Mouse (Mus musculus) olfactory bulb, adult 2 months (tissue): ENCODE results near the gene Mpp1. TPM values are rescaled to one million over a fixed set of nuclear protein-coding genes. Genes with fewer than 3 reads are reported as not detected.
"Not testable (repeated sequence)": the region's sequence is repeated elsewhere in the genome, so short reads cannot be mapped to it uniquely, and the experiment has no call there.

Experiments
- H3K27ac ChIP-seq: fragments of 200-500 bp; 2 replicates; pipeline ENCODE4 v1.5.1; 2012; ENCODE audit warnings: low read depth, low read length; ENCODE audit not compliant: insufficient read depth
- H3K4me1 ChIP-seq: fragments of 200-500 bp; 2 replicates; pipeline ENCODE4 v1.6.1; 2012; ENCODE audit warnings: low read length; ENCODE audit not compliant: control insufficient read depth, insufficient read depth
- H3K4me3 ChIP-seq: fragments of 200-500 bp; 2 replicates; pipeline ENCODE4 v1.5.1; 2012; ENCODE audit warnings: mild to moderate bottlenecking, low read depth, low read length, moderate library complexity; ENCODE audit not compliant: insufficient read depth
- CTCF ChIP-seq: fragments of 200-500 bp; IDR thresholded peaks from 2 replicates; pipeline ENCODE4 v1.5.1; 2012; ENCODE audit warnings: low read depth, mild to moderate bottlenecking, low read length, moderate library complexity; ENCODE audit not compliant: insufficient read depth
- POLR2A ChIP-seq: fragments of 200-500 bp; IDR thresholded peaks from 2 replicates; pipeline ENCODE4 v1.6.1; 2012; ENCODE audit warnings: mild to moderate bottlenecking, low read depth, low read length, moderate library complexity; ENCODE audit not compliant: insufficient read depth
- WGBS: fragments of 180-500 bp; shearing (Covaris S2); methylation state at CpG from one replicate; pipeline ENCODE4 v1.1.7; 2018; 5-methylcytosine and 5-hydroxymethylcytosine counted together
- polyA plus RNA-seq: library from polyadenylated mRNA; stranded (reverse); fragments of >200 nt; gene quantifications from 2 replicates; pipeline ENCODE4 v1.2.4, GENCODE M21; 2012; ENCODE audit warnings: low replicate concordance; ENCODE audit not compliant: missing spikeins, insufficient read depth, insufficient read length

The Mpp1 gene
- not detected in 2 replicates for polyA plus RNA-seq

DNA sequence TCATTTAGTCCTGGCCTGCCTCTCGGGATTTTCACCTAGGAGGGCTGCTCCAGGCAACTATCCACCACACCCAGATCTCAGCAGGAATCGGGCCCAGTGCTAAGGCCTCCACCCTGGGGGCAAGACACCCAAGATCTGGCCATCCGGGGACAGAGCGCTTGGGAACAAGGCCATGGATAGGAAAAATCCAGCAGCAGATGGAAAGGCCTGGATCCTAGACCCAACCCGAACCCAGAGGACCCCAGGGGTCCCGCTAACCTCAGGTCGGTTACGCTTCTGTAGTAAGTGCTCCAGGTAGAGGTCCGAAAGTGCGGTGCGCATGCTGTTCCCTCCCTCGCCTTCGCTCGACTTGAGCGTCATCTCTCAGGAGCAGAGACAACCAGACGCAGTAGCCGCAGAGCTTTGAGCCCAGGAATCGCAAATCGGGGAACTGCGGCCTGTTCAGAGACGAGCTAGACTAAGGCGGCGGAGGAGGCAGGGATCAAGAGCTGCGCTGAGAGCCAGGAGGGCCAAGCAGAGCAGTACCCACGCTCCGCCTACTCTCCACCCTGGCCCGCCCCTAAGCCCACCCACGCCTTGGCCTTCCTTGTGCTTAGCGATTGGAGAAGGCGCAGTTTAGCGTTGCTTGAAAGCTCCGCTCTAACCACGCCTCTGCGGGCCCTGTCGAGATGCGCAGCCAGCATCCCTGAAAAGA lies at the start of gene Mpp1:
Gene Mpp1 (minus strand): TSS at position 550 of the 694 bp plus-strand sequence.
- TF ChIP-seq CTCF (no peak), POLR2A (no peak)
- H3K4me3 ChIP-seq = peak within 1 kb of the TSS; percentile 80
- no peaks in the 10 kb centered on the region for H3K4me1 ChIP-seq
- peak within 1 kb of the TSS; percentile 58 for H3K27ac ChIP-seq
- WGBS = 17% methylated on average over 36 of the region's 36 CpGs

DNA sequence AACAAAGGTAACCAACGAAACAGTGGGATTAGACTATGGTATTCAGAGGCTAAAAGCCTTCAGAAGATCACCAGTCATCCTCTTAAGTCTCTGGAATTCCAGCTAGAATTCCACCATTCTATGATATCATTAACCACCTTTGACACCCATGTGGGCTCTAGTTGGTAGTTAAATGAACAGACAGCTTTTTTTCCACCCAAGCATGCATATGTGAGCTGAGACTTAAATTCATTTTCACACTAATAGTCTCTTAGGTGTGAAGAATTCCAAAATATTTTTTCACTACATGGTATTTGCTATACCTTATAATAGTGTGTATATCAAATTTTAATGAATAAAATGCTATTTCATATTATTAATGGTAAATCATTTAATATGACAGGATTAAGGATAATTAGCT lies 32.9 kb upstream of the Mpp1 start, which contains the start of gene Smim9:
Gene Smim9 (minus strand): TSS at position 101 of the 400 bp plus-strand sequence.
- Histone ChIP-seq H3K4me1 (no peaks in the 10 kb centered on the region), H3K27ac (no peak within 1 kb of the TSS), H3K4me3 (no peak within 1 kb of the TSS)
- WGBS = 87% methylated on average over 1 of the region's 1 CpGs
- TF ChIP-seq CTCF = no peak
- no peak for TF ChIP-seq POLR2A

- H3K4me1 ChIP-seq = no peaks in the 10 kb centered on the region
- TF ChIP-seq POLR2A (no peak), CTCF (no peak)
- no peak overlapping the region for H3K27ac ChIP-seq
- peak overlapping the region; percentile 54 for H3K4me3 ChIP-seq
- WGBS = 20% methylated on average over 25 of the region's 49 CpGs
These were observed 24.9 kb upstream of the Mpp1 start for GRCm38 (mm10) chrX:75155576-75156243.

GRCm38 (mm10) chrX:75152249-75152648 lies 21.4 kb upstream of the Mpp1 start:
- no peak overlapping the region for H3K4me3 ChIP-seq
- H3K4me1 ChIP-seq = no peaks in the 10 kb centered on the region
- no peak overlapping the region for H3K27ac ChIP-seq
- TF ChIP-seq POLR2A (no peak), CTCF (no peak)
- WGBS = 45% methylated on average over 1 of the region's 1 CpGs

- Histone ChIP-seq H3K27ac (no peak overlapping the region), H3K4me3 (no peak overlapping the region), H3K4me1 (no peaks in the 10 kb centered on the region)
- TF ChIP-seq CTCF (no peak), POLR2A (no peak)
- 79% methylated on average over 2 of the region's 2 CpGs for WGBS
These were observed 19.5 kb upstream of the Mpp1 start for GRCm38 (mm10) chrX:75150304-75150703.

DNA sequence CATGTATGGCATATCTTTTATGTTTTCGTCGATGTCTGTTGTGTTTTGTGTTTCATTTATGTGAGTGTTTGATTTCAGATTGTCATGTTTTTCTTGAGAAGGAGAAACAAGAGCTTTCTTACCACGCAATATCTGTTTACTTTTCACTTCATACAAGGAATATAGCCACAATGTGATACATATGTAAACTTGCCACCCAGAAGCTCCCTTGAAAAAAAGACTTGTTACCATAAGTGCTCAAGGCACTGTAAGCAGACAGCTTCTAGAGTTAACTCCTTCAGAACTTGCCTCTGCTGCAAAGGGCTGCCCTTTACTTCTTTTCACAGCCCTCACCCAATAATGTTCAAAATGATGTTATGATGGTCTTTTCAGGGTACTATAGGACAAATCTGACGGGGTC lies 17.6 kb upstream of the Mpp1 start:
- H3K4me3 ChIP-seq = no peak overlapping the region
- no peak for TF ChIP-seq POLR2A
- TF ChIP-seq CTCF = no peak
- H3K4me1 ChIP-seq = no peaks in the 10 kb centered on the region
- no peak overlapping the region for H3K27ac ChIP-seq
- 89% methylated on average over 4 of the region's 4 CpGs for WGBS

- 16% methylated on average over 40 of the region's 42 CpGs for WGBS
- not testable (repeated sequence) for H3K4me1 ChIP-seq, H3K27ac ChIP-seq
- peak overlapping the region; percentile 33 for H3K4me3 ChIP-seq
These were observed 12.3 kb upstream of the Mpp1 start for GRCm38 (mm10) chrX:75143124-75143555.

DNA sequence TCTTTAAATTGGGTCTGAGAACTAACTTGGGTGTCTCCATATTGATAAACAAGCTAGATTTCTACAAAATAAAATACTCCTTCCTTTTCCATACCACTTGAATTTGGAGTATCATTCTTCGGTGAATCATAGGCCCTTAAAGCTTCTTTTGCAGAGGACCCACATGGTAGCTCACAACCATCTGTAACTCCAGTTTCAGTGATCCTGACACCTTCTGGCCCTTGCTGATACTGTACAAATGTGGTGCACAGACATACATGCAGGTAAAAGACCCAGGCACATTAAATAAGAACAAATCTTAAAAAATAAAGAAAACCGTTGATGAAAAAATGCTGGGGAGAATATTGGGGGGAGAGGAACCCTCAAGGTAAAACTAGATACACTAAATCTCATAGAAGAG lies 7.4 kb upstream of the Mpp1 start:
- H3K4me1 ChIP-seq = no peaks in the 10 kb centered on the region
- no peak overlapping the region for H3K27ac ChIP-seq
- TF ChIP-seq POLR2A (no peak), CTCF (no peak)
- WGBS = 89% methylated on average over 2 of the region's 2 CpGs
- H3K4me3 ChIP-seq = no peak overlapping the region

DNA sequence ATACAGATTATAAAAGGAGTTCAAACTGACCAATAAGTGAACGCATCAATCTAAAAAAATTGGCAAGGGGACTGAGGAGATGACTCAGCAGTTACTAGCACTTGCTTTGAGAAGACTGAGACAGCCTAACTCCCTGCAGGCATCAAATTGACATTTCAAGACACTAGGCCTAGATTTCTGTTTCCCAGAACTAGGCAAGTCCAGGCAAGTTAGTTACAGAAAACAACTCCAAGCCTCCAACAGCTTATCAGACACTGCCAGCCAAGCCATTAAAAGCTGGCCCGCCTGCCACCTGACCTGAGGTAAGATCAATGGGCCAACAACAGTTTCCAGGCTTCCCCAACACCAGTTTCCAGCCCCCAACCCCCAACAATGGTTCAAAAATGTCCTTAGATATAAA lies 6.9 kb upstream of the Mpp1 start:
- Histone ChIP-seq H3K27ac (no peak overlapping the region), H3K4me1 (no peaks in the 10 kb centered on the region), H3K4me3 (no peak overlapping the region)
- TF ChIP-seq POLR2A = no peak
- TF ChIP-seq CTCF = no peak
- WGBS = 86% methylated on average over 2 of the region's 2 CpGs
